In the genomic region with DNA sequence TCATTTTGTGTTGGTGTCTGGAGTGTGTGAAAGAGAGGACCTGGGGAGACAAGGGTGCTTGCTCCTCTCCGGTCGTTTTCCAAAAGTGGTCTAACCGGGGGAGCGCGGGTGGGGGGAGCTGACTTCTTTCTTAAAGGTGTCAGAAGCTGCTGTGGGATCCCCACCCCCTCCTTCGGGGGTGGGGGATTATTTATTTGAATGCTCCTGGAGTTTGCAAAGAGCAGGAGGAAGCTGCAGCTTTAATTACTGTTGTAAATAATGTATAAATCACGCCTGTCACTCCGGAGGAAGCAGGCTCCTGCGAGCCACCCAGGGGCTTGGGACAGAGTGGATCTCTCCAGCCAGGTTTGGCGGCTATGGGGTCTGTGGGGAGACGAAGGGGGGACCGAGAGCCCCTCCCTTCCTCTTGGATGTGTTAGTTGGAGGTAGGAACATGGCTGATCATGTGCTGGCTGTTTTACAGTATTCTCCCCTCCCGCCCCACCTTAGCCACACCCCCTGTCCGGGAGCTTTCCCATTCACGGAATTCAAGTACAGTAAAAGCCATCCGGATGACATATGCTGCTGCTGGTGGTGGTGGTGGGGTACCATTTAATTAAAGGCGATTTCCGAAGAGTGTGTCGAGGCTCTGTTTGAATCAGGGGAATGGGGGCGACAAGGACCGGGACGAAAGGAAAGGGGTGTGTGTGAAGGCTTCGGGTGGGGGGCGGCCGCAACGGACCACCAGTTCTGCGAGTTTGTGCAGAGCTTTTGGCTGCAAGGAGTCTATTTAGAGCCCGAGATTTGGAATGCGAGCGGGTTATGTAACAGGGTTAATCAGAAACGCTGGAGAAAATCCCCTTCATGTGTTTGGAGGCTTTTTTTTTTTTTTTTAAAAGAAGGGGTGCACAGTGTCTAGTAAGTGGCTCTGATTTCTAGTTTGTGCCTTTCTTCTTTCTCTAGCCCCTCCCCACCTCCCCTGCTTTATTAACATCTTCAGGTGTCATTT, we compare ENCODE assay signal across 8 mouse cellular contexts. TPM values are rescaled to one million over a fixed set of nuclear protein-coding genes. Genes with fewer than 3 reads are reported as not detected.
DNase-seq lines count a peak whose midpoint lies in the region; ATAC-seq lines count a peak whose summit lies in the region.

No protein-coding gene starts in this region.

- H3K4me1 ChIP-seq in intestine, embryonic 16.5 days (ENCODE audit: control insufficient read depth, insufficient read depth, low read length): no peaks in the 10 kb centered on the region
- H3K4me1 ChIP-seq in limb, embryonic 11.5 days (ENCODE audit: control insufficient read depth, insufficient read depth, low read length): peaks cover 5% of the 10 kb centered on the region; the same call in 1 of the 2 replicates
- peaks cover 26% of the 10 kb centered on the region for H3K4me1 ChIP-seq in midbrain, embryonic 13.5 days (replicated peaks)
- H3K4me1 ChIP-seq in stomach, embryonic 16.5 days (ENCODE audit: control insufficient read depth, insufficient read depth, low read length): peaks cover 5% of the 10 kb centered on the region

- no peaks in the 10 kb centered on the region; the same call in 1 of the 2 replicates for H3K27me3 ChIP-seq in intestine, embryonic 16.5 days (replicated peaks; ENCODE audit: control insufficient read depth, insufficient read depth, low read length)
- 0 out of 2 replicates have a peak, but pooled peaks cover 2% of the 10 kb centered on the region for H3K27me3 ChIP-seq in limb, embryonic 11.5 days (ENCODE audit: control insufficient read depth, insufficient read depth, low read length)
- H3K27me3 ChIP-seq in midbrain, embryonic 13.5 days: no peaks in the 10 kb centered on the region; the same call in 1 of the 2 replicates
- no peaks in the 10 kb centered on the region for H3K27me3 ChIP-seq in stomach, embryonic 16.5 days (ENCODE audit: control insufficient read depth, insufficient read depth, low read length)

- H3K36me3 ChIP-seq in intestine, embryonic 16.5 days (ENCODE audit: control insufficient read depth, insufficient read depth, low read length): no peaks in the 10 kb centered on the region
- H3K36me3 ChIP-seq in limb, embryonic 11.5 days (ENCODE audit: control insufficient read depth, insufficient read depth, low read length): no peaks in the 10 kb centered on the region
- H3K36me3 ChIP-seq in midbrain, embryonic 13.5 days: no peaks in the 10 kb centered on the region
- no peaks in the 10 kb centered on the region for H3K36me3 ChIP-seq in stomach, embryonic 16.5 days (ENCODE audit: control insufficient read depth, insufficient read depth, low read length)

- ATAC-seq in intestine, embryonic 16.5 days: peak; percentile 65
- ATAC-seq in limb, embryonic 11.5 days (ENCODE audit: insufficient number of reproducible peaks, low FRiP score, low TSS enrichment, low read depth): peak; percentile 40
- ATAC-seq in midbrain, embryonic 13.5 days: peak; percentile 63
- peak; percentile 48 for ATAC-seq in stomach, embryonic 16.5 days (ENCODE audit: insufficient read depth, low FRiP score)
- ATAC-seq in activated CD4-positive, CD25-positive, alpha-beta regulatory T cell, adult 4 months: no peak

- intact Hi-C loops in gastrocnemius, postnatal 36 days (cut with DNase I): loop anchor here (2.0 to 10.0 kb wide), 2 partner anchors 59 to 101 kb away; no protein-coding TSS in a partner anchor

- 1% methylated on average over 31 of the region's 31 CpGs for WGBS in intestine, embryonic 16.5 days
- under 1% methylated on average over 31 of the region's 31 CpGs for WGBS in limb, embryonic 11.5 days
- WGBS in midbrain, embryonic 13.5 days: 1% methylated on average over 31 of the region's 31 CpGs
- 1% methylated on average over 31 of the region's 31 CpGs for WGBS in stomach, embryonic 16.5 days

- peak overlapping the region; percentile 88 for H3K9ac ChIP-seq in intestine, embryonic 16.5 days (ENCODE audit: low read depth, low read length)
- H3K9ac ChIP-seq in limb, embryonic 11.5 days (ENCODE audit: low read length): no peak overlapping the region
- peak overlapping the region; percentile 85 for H3K9ac ChIP-seq in midbrain, embryonic 13.5 days (replicated peaks)
- H3K9ac ChIP-seq in stomach, embryonic 16.5 days (ENCODE audit: low read length): peak overlapping the region; percentile 90

- peak overlapping the region; percentile 86 for H3K4me3 ChIP-seq in intestine, embryonic 16.5 days (ENCODE audit: low read length)
- H3K4me3 ChIP-seq in limb, embryonic 11.5 days (ENCODE audit: low read depth, low read length): peak overlapping the region; percentile 76
- peak overlapping the region; percentile 81 for H3K4me3 ChIP-seq in midbrain, embryonic 13.5 days (replicated peaks)
- peak overlapping the region; percentile 81 for H3K4me3 ChIP-seq in stomach, embryonic 16.5 days (replicated peaks; ENCODE audit: low read length)

- H3K9me3 ChIP-seq in intestine, embryonic 16.5 days (ENCODE audit: control insufficient read depth, low read length): no peaks in the 10 kb centered on the region
- no peaks in the 10 kb centered on the region for H3K9me3 ChIP-seq in limb, embryonic 11.5 days (ENCODE audit: control insufficient read depth, low read length)
- H3K9me3 ChIP-seq in midbrain, embryonic 13.5 days: no peaks in the 10 kb centered on the region
- H3K9me3 ChIP-seq in stomach, embryonic 16.5 days (replicated peaks; ENCODE audit: control insufficient read depth, low read length): no peaks in the 10 kb centered on the region

- 0 out of 2 replicates have a peak overlapping the region, but pooled peaks have one; percentile 26 for H3K27ac ChIP-seq in intestine, embryonic 16.5 days (ENCODE audit: low read length)
- no peak overlapping the region for H3K27ac ChIP-seq in limb, embryonic 11.5 days (replicated peaks; ENCODE audit: low read depth, low read length)
- H3K27ac ChIP-seq in midbrain, embryonic 13.5 days: no peak overlapping the region
- peak overlapping the region; percentile 94 for H3K27ac ChIP-seq in stomach, embryonic 16.5 days (ENCODE audit: low read length)

- H3K4me2 ChIP-seq in intestine, embryonic 16.5 days (ENCODE audit: low read depth, low read length): peak overlapping the region; percentile 72
- H3K4me2 ChIP-seq in limb, embryonic 11.5 days (ENCODE audit: low read depth, severe bottlenecking): peak overlapping the region; percentile 85
- peak overlapping the region; percentile 73 for H3K4me2 ChIP-seq in midbrain, embryonic 13.5 days (replicated peaks)
- peak overlapping the region; percentile 89 for H3K4me2 ChIP-seq in stomach, embryonic 16.5 days (ENCODE audit: low read depth, low read length)

- peak; percentile 33 to 67 for DNase-seq in adrenal gland, adult 18-20 months (ENCODE audit: low spot score in 2 of 2)
- DNase-seq in embryo, embryonic 10 days (ENCODE audit: low spot score): peak; percentile 28
- peak; percentile 15 to 38 for DNase-seq in gastrocnemius, postnatal 36 days
- peak; percentile 67 for DNase-seq in limb, embryonic 11.5 days (ENCODE audit: low spot score)

RNA-seq across cellular contexts. Expression of gene Rora, which starts 1.7 kb away (rescaled TPM):
- 10 to 100 TPM; 36.7 to 99.2 TPM for total RNA-seq in adrenal gland, adult 18-20 months (2021)
- 10 to 100 TPM; 58.8 to 76.8 TPM for total RNA-seq in gastrocnemius, postnatal 36 days (2021)
- 4.0 and 4.5 TPM in 2 replicates for polyA plus RNA-seq in intestine, embryonic 16.5 days (2015; fragmentation: Nextera tagmentation; extraction: Ambion mirVana)
- 3.1 and 3.7 TPM in 2 replicates for polyA plus RNA-seq in limb, embryonic 11.5 days (2014; fragmentation: Nextera tagmentation; extraction: Ambion mirVana)
- polyA plus RNA-seq in midbrain, embryonic 13.5 days (2015; fragmentation: Nextera tagmentation; extraction: Ambion mirVana): 21.0 and 29.7 TPM in 2 replicates
- polyA plus RNA-seq in stomach, embryonic 16.5 days (2015; fragmentation: Nextera tagmentation; extraction: Ambion mirVana): 5.6 and 8.4 TPM in 2 replicates
- 10 to 100 TPM; 63.0 TPM for polyA plus RNA-seq in activated CD4-positive, CD25-positive, alpha-beta regulatory T cell, adult 4 months (2017; shearing (Covaris generic))

Comparison
In these comparisons a context has a peak if more than half of its experiments do, and no peak if none do; other contexts are left out.
1. H3K27ac ChIP-seq: peak in intestine, embryonic 16.5 days (single experiment) and stomach, embryonic 16.5 days (single experiment); none in limb, embryonic 11.5 days (single experiment) and midbrain, embryonic 13.5 days (single experiment).
2. Peak in every context shown above with its lines, with median percentiles within 50 percentile points of each other: DNase-seq, H3K4me2 ChIP-seq and H3K4me3 ChIP-seq.